In the genomic region with DNA sequence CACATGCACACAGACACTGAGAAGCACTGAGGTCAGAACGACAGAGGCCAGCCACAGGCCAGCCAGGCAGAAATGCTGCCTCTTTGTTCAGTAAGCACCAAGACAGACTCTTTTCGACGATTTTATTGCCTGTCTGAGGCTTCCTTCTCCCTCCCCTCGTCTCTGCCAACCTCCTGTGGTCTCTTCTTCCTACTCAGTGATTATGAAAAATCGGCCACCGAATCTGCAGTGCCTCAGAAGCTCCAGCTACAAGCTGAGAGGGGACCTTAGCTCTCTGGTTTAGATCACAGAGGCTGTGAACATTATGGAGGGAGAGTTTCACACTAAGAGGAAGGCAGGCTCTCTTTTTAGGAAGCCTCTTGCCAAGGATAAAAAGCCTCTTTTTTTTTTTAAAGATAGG, we compare ENCODE assay signal across 11 mouse cellular contexts.
DNase-seq lines count a peak whose midpoint lies in the region; ATAC-seq and TF ChIP-seq lines count a peak whose summit lies in the region.
"Had no signal": no experiment of that assay in that cellular context is flagged by ENCODE, and none has a peak within 500 bp of the region (broad histone marks: within the 10 kb centered on the region; RNA-seq: fewer than 3 reads in every experiment).

No protein-coding gene starts in this region.

- H3K9ac ChIP-seq in forebrain, embryonic 14.5 days (ENCODE audit: low read length), result no peak overlapping the region
- no peak overlapping the region for H3K9ac ChIP-seq in forebrain, embryonic 13.5 days
- H3K9ac ChIP-seq in heart, embryonic 16.5 days (ENCODE audit: low read length), result no peak overlapping the region
- H3K9ac ChIP-seq in liver, embryonic 11.5 days (ENCODE audit: low read depth, low read length), result no peak overlapping the region
- no peak overlapping the region for H3K9ac ChIP-seq in liver, postnatal 0 days (replicated peaks)
- 0 out of 2 replicates have a peak overlapping the region, but pooled peaks have one; percentile 39 for H3K9ac ChIP-seq in limb, embryonic 13.5 days

- H3K4me3 ChIP-seq in forebrain, embryonic 14.5 days (ENCODE audit: low read depth, low read length), result no peak overlapping the region
- H3K4me3 ChIP-seq in forebrain, embryonic 13.5 days, result no peak overlapping the region
- no peak overlapping the region for H3K4me3 ChIP-seq in heart, embryonic 16.5 days (ENCODE audit: low read length)
- no peak overlapping the region for H3K4me3 ChIP-seq in liver, embryonic 11.5 days (ENCODE audit: low read depth, low read length)
- H3K4me3 ChIP-seq in liver, postnatal 0 days (ENCODE audit: low read depth, low read length), result no peak overlapping the region
- H3K4me3 ChIP-seq in limb, embryonic 13.5 days, result no peak overlapping the region

- H3K36me3 ChIP-seq in forebrain, embryonic 14.5 days (ENCODE audit: control insufficient read depth, insufficient read depth, low read length), result no peaks in the 10 kb centered on the region
- no peaks in the 10 kb centered on the region for H3K36me3 ChIP-seq in forebrain, embryonic 13.5 days (ENCODE audit: poor library complexity, severe bottlenecking)
- H3K36me3 ChIP-seq in heart, embryonic 16.5 days (ENCODE audit: control insufficient read depth, insufficient read depth), result peaks cover 15% of the 10 kb centered on the region
- no peaks in the 10 kb centered on the region for H3K36me3 ChIP-seq in liver, embryonic 11.5 days (ENCODE audit: control insufficient read depth, insufficient read depth, low read length)
- 0 out of 2 replicates have a peak, but pooled peaks cover 4% of the 10 kb centered on the region for H3K36me3 ChIP-seq in liver, postnatal 0 days (replicated peaks; ENCODE audit: insufficient read depth, low read length)
- H3K36me3 ChIP-seq in limb, embryonic 13.5 days, result no peaks in the 10 kb centered on the region

- peak overlapping the region; percentile 11; the same call in 1 of the 2 replicates for H3K27ac ChIP-seq in forebrain, embryonic 14.5 days (ENCODE audit: low read depth, low read length)
- no peak overlapping the region for H3K27ac ChIP-seq in forebrain, embryonic 13.5 days
- H3K27ac ChIP-seq in heart, embryonic 16.5 days (ENCODE audit: low read length), result peak overlapping the region; percentile 6
- H3K27ac ChIP-seq in liver, embryonic 11.5 days (ENCODE audit: low read depth, low read length), result 0 out of 2 replicates have a peak overlapping the region, but pooled peaks have one; percentile 8
- H3K27ac ChIP-seq in liver, postnatal 0 days (ENCODE audit: low read depth), result no peak overlapping the region
- H3K27ac ChIP-seq in limb, embryonic 13.5 days, result peak overlapping the region; percentile 75

- no peaks in the 10 kb centered on the region for H3K9me3 ChIP-seq in forebrain, embryonic 14.5 days (replicated peaks; ENCODE audit: control insufficient read depth, low read length)
- H3K9me3 ChIP-seq in forebrain, embryonic 13.5 days (replicated peaks), result no peaks in the 10 kb centered on the region
- no peaks in the 10 kb centered on the region for H3K9me3 ChIP-seq in heart, embryonic 16.5 days (replicated peaks; ENCODE audit: control insufficient read depth, low read length)
- H3K9me3 ChIP-seq in liver, embryonic 11.5 days (ENCODE audit: control insufficient read depth, low read length), result no peaks in the 10 kb centered on the region
- no peaks in the 10 kb centered on the region for H3K9me3 ChIP-seq in liver, postnatal 0 days (ENCODE audit: low read length)
- H3K9me3 ChIP-seq in limb, embryonic 13.5 days, result no peaks in the 10 kb centered on the region

- no peak for TF ChIP-seq EP300 in liver, postnatal 0 days (IDR thresholded peaks at IDR 0.05; ENCODE audit: low read depth)

- no peak for TF ChIP-seq CTCF in liver, postnatal 0 days (IDR thresholded peaks at IDR 0.05; ENCODE audit: low read depth)

- no peak for ATAC-seq in forebrain, embryonic 14.5 days
- ATAC-seq in forebrain, embryonic 13.5 days, result no peak
- no peak for ATAC-seq in heart, embryonic 16.5 days (replicated peaks; ENCODE audit: extremely low read depth, insufficient read depth, low FRiP score)
- ATAC-seq in liver, embryonic 11.5 days (replicated peaks; ENCODE audit: low FRiP score), result no peak
- no peak for ATAC-seq in liver, postnatal 0 days
- no peak for ATAC-seq in limb, embryonic 13.5 days (ENCODE audit: low FRiP score, low read depth)
- ATAC-seq: activated CD4-positive, CD25-positive, alpha-beta regulatory T cell, adult 4 months; lung, postnatal 0 days had no signal

- peaks cover 9% of the 10 kb centered on the region for H3K4me1 ChIP-seq in forebrain, embryonic 14.5 days (ENCODE audit: control insufficient read depth, insufficient read depth, low read length)
- peaks cover 12% of the 10 kb centered on the region for H3K4me1 ChIP-seq in forebrain, embryonic 13.5 days
- H3K4me1 ChIP-seq in heart, embryonic 16.5 days (ENCODE audit: control insufficient read depth, insufficient read depth, low read length), result peaks cover 26% of the 10 kb centered on the region
- H3K4me1 ChIP-seq in liver, embryonic 11.5 days (replicated peaks; ENCODE audit: control insufficient read depth, insufficient read depth, low read length), result peaks cover 5% of the 10 kb centered on the region; the same call in 1 of the 2 replicates
- no peaks in the 10 kb centered on the region for H3K4me1 ChIP-seq in liver, postnatal 0 days (ENCODE audit: insufficient read depth)
- peaks cover 37% of the 10 kb centered on the region for H3K4me1 ChIP-seq in limb, embryonic 13.5 days

- intact Hi-C loops in heart, postnatal 10 days (cut with DNase I), result no loop called here

- no peak overlapping the region for H3K4me2 ChIP-seq in forebrain, embryonic 14.5 days (ENCODE audit: low read length)
- no peak overlapping the region for H3K4me2 ChIP-seq in forebrain, embryonic 13.5 days
- H3K4me2 ChIP-seq in heart, embryonic 16.5 days (ENCODE audit: low read depth, low read length), result no peak overlapping the region
- no peak overlapping the region for H3K4me2 ChIP-seq in liver, embryonic 11.5 days
- no peak overlapping the region for H3K4me2 ChIP-seq in liver, postnatal 0 days (ENCODE audit: low read depth, low read length)
- peak overlapping the region; percentile 21; the same call in 1 of the 2 replicates for H3K4me2 ChIP-seq in limb, embryonic 13.5 days (replicated peaks)

- no peak for DNase-seq in forebrain, embryonic 14.5 days (ENCODE audit: low spot score)
- DNase-seq in heart, postnatal 10 days, result no peak
- DNase-seq in liver, embryonic 11.5 days (ENCODE audit: low spot score), result no peak
- no peak for DNase-seq in liver, postnatal 0 days
- DNase-seq in thymus, postnatal 10 days (ENCODE audit: low spot score in 2 of 2), result no peak
- DNase-seq: kidney, postnatal 4 days had no signal

- no peaks in the 10 kb centered on the region for H3K27me3 ChIP-seq in forebrain, embryonic 14.5 days (replicated peaks; ENCODE audit: control insufficient read depth, insufficient read depth, low read length)
- H3K27me3 ChIP-seq in forebrain, embryonic 13.5 days, result no peaks in the 10 kb centered on the region
- H3K27me3 ChIP-seq in heart, embryonic 16.5 days (ENCODE audit: control insufficient read depth, insufficient read depth, low read length), result no peaks in the 10 kb centered on the region
- H3K27me3 ChIP-seq in liver, embryonic 11.5 days (replicated peaks; ENCODE audit: control insufficient read depth, insufficient read depth, low read length), result no peaks in the 10 kb centered on the region
- H3K27me3 ChIP-seq in liver, postnatal 0 days (ENCODE audit: insufficient read depth, low read length), result no peaks in the 10 kb centered on the region
- no peaks in the 10 kb centered on the region for H3K27me3 ChIP-seq in limb, embryonic 13.5 days

- WGBS in forebrain, embryonic 14.5 days, result 37% methylated on average over 6 of the region's 6 CpGs
- whole genome bisulfite sequencing in forebrain, embryonic 13.5 days, result 45% methylated on average over 6 of the region's 6 CpGs
- 26% methylated on average over 6 of the region's 6 CpGs for WGBS in heart, embryonic 16.5 days
- 45% methylated on average over 6 of the region's 6 CpGs for WGBS in liver, embryonic 11.5 days
- whole genome bisulfite sequencing in liver, postnatal 0 days (ENCODE audit: insufficient replicate concordance), result 18% methylated on average over 6 of the region's 6 CpGs
- 16% methylated on average over 6 of the region's 6 CpGs for WGBS in limb, embryonic 13.5 days

Comparison
In these comparisons a context has a peak if more than half of its experiments do, and no peak if none do; other contexts are left out.
1. H3K27ac ChIP-seq: peak in forebrain, embryonic 14.5 days (single experiment), heart, embryonic 16.5 days (single experiment), liver, embryonic 11.5 days (single experiment) and limb, embryonic 13.5 days (single experiment); none in forebrain, embryonic 13.5 days (single experiment) and liver, postnatal 0 days (single experiment).